Mouse (Mus musculus): Measurements from ENCODE around the gene Mael. TPM values are rescaled to one million over a fixed set of nuclear protein-coding genes. Genes with fewer than 3 reads are reported as not detected.

Mael gene
- total RNA-seq, 2 experiments from 2014 or later = 0.57 TPM; not detected in 1

DNA sequence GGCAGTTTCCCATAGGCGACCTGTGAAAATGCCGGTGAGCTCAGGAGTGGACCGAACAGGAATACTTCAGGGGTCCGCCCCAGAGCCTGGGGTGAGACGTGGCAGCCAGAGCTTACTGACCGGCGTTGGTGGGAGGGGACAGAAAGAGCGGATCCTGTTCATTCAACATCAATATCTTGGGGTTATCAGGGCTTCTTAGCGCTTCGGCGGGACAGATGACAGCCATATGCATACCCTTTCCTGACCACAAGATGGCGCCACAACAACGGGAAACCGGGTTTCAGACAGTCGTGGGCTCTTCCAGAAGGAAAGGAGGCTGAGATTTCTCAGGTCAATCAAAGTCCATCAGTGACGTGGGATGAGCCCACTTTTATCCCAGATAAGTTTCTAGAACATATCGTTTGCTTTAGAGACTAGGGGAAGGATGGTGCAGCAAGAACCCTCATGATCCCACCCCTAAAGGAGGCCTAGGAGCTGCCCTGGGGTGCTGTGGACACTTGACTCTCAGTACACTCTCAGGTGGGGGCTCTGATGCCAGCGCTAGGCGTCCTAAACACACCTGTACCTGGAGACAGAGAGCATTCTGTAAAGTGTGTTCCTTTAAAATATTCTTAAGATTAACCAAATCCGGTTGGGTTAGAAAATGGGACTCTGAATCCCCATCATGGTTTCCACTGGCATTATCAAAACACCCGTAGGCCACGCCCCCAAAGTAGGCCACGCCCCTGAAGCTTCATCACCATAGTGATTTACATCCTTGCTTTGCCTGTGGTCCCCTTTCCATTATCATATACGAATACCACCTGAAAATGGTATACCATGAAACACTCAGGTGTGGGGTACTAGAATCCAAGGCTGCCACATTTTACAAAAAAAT lies 77.7 kb downstream of the Mael start:
- peak; percentile 71 to 76 for DNase-seq (ENCODE audit: low spot score in 2 of 2)
- intact Hi-C loops (cut with DNase I) = loop anchor here (1.0 to 5.0 kb wide), 3 partner anchors 91 to 201 kb away; partner anchors contain the start of gene Ildr2

DNA sequence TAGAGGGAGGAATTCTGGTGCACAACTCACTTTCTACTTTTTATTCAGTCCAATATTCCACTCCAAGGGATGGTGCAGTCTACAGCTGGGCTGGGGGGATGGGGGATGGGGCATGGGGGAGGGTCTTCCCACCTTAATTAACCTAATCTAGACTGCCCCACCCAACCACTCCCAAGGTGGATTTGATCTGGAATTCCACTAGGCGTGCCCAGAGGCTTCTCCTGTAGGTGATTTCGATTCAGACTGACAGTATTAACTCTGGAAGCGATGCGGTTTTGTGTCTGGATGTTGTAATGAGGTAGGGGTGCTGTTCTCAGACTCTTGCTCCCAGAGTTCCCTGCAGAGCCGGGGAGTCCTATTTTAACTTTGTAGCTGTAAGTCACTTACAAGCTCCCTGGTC lies 78.4 kb downstream of the Mael start:
- intact Hi-C loops (cut with DNase I) = loop anchor here (1.0 to 5.0 kb wide), 3 partner anchors 92 to 202 kb away; partner anchors contain the start of gene Ildr2
- DNase-seq (ENCODE audit: low spot score in 2 of 2) = no peak

GRCm38 (mm10) chr1:166158664-166159063 lies 79.9 kb downstream of the Mael start:
- intact Hi-C loops (cut with DNase I) = loop anchor here (10.0 kb wide), 1 partner anchor 494 kb away; no protein-coding TSS in a partner anchor
- no peak for DNase-seq (ENCODE audit: low spot score in 2 of 2)

DNA sequence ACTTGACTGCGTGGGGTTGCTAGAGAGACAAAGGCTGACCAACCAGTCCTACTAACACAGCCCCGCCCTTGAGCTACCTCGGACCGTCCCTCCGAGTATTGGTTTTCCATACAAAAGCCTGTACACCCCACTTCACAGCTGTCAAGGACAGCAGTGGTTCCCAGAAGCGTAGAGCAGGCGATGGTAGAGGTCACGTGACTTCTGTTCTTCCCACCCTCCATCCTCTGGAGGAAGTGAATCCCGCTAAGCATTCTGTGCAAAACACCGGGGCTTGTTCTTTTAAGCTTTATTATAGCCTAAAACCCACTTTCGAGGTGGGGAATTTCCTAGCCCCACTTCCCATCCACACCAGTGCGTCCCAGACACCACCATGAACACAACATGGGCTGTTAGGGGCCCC lies 80.8 kb downstream of the Mael start:
- no peak for DNase-seq (ENCODE audit: low spot score in 2 of 2)
- intact Hi-C loops (cut with DNase I) = loop anchor here (10.0 kb wide), 1 partner anchor 493 kb away; no protein-coding TSS in a partner anchor

DNA sequence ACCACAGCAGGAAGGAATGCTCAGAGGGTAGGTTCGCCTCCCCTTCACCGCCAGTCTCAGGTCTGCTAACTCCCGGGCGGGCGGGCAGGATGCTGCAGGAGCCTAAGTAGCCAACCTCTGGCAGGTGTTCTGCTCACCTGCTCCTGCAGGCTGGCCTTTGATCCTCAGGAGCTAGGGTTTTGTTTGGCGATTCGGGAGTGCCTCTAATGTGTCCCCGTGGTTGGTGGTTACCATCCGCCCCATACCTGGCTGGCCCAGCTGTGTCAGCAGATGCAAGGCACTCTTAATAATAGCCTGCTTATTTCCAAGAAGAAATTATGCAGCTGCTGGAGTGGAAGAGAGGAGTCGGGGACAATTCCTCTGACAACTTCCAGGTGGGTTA lies 83.4 kb downstream of the Mael start:
- intact Hi-C loops (cut with DNase I) = loop anchor here (10.0 kb wide), 1 partner anchor 490 kb away; no protein-coding TSS in a partner anchor
- no peak for DNase-seq (ENCODE audit: low spot score in 2 of 2)

- intact Hi-C loops (cut with DNase I) = loop anchor here (5.0 to 10.0 kb wide), 2 partner anchors 302 to 490 kb away; no protein-coding TSS in a partner anchor
Observed at GRCm38 (mm10) chr1:166154162-166155112, 84.1 kb downstream of the Mael start.

DNA sequence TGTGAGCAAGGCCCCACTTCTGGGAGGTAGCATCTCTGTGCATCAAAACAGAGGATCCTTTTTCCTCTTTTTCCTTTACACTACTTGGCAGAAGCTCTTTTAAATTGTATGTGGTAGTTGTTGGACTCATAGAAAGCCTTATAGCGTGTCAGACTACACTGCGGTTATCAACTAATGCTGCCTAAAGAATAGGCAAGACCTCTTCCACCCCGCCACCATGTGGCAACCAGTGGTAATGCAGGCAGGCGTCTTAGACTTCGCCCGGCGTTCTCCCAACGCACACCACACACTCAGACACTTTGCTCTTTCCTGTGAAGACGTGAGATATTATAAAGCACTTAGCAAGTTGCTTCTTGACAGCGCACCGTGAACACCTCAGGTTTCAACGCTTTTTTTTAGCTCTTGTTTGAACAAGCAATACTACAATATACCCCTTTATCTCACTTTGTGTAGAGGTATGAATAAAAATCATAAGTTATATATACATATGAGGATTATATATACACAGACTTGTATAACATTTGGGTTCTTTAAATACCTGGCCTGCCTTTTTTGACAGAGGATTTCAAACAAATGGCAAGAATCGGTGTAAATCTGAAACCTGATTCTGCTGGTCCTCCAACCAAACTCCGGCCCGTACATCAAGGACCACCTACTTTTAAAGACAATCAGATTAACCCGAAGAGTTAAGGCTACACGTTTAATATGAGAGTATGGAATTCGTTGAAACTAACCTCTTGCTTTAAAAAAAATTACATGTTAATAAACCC lies 85.0 kb downstream of the Mael start:
- intact Hi-C loops (cut with DNase I) = loop anchor here (1.0 to 10.0 kb wide), 5 partner anchors 151 to 489 kb away; partner anchors contain the start of gene Pou2f1

More at GRCm38 (mm10) chr1:166154162-166155112, 84.1 kb downstream of the Mael start:
- peak; percentile 79 to 80 for DNase-seq (ENCODE audit: low spot score in 2 of 2)

DNA sequence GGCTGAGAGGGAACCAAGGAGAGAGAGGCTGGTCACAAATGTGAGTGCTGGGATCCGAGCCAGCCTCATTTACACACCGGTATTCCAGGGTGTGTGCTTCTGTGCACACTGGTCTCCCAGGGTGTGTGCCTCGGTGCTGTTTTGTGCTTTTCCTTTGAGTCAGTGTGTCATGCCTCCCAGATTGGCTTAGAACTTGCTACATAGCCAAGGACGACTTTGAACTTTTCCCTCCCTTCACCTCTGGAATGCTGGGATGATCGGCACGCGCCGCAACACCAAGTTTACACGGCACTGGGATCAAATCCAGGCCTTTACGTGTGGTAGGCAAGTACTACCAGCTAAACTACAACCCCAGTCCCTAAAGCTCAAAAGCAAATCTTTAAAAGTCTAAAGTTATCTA lies 86.5 kb downstream of the Mael start:
- no peak for DNase-seq (ENCODE audit: low spot score in 2 of 2)
- intact Hi-C loops (cut with DNase I) = loop anchor here (5.0 to 10.0 kb wide), 2 partner anchors 300 to 487 kb away; no protein-coding TSS in a partner anchor

More for the DNA sequence above, 85.0 kb downstream of the Mael start:
- DNase-seq (ENCODE audit: low spot score in 2 of 2) = peak; percentile 89 to 92

DNA sequence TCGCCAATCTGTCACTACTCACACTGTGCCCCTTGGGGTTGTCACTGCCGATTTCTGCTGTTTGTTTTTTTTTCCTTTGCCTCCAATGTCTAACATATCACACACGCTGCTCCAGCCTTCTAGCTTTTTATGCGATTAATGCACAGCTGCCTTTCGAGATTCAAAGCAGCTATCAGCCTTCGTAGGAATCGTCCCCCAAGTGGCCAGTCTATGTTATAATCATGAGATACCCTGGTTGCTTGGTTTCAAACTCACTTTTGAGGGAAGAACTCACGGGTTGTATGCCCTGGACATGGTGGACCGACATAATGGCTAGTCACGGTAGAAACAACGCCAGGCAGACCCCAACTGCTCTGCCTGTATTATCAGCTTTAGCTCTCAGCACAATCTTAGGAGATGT lies 87.2 kb downstream of the Mael start:
- intact Hi-C loops (cut with DNase I) = loop anchor here (1.0 to 10.0 kb wide), 3 partner anchors 103 to 487 kb away; no protein-coding TSS in a partner anchor
- DNase-seq (ENCODE audit: low spot score in 2 of 2) = no peak

Other genes with a start within 250 kb of the Mael start
- 10 to 100 TPM; 14.3 to 21.5 TPM for gene Pou2f1, start 236.1 kb downstream of the Mael start, total RNA-seq (2021)
- under 1 TPM; 0.21 TPM for gene Dusp27, start 110.8 kb downstream of the Mael start, total RNA-seq (2021)
- gene Gpa33, start 108.5 kb downstream of the Mael start, total RNA-seq (2021) = not detected
- 100 to 1,000 TPM; 115 to 128 TPM for gene Ildr2, start 15.4 kb upstream of the Mael start, total RNA-seq (2021)
- 10 to 100 TPM; 33.0 to 33.1 TPM for gene Tada1, start 140.3 kb upstream of the Mael start, total RNA-seq (2021)
- 10 to 100 TPM; 34.3 to 39.3 TPM for gene Pogk, start 171.1 kb upstream of the Mael start, total RNA-seq (2021)

All from left cerebral cortex, postnatal 25 days (tissue).